Mouse (Mus musculus): ENCODE measurements around the gene Hsdl1. TPM values are rescaled to one million over a fixed set of nuclear protein-coding genes. Genes with fewer than 3 reads are reported as not detected.

Gene Hsdl1
- polyA plus RNA-seq, 1 experiment from 2014 or later, result 35.8 TPM

Other genes with a start within 250 kb of the Hsdl1 start
- 305 and 387 TPM in 2 replicates for gene Hsbp1, start 230.7 kb downstream of the Hsdl1 start, polyA plus RNA-seq (2014; fragmentation: Nextera tagmentation; extraction: Ambion mirVana)
- gene Mlycd, start 180.3 kb downstream of the Hsdl1 start, polyA plus RNA-seq (2014; fragmentation: Nextera tagmentation; extraction: Ambion mirVana), result 10.8 and 12.1 TPM in 2 replicates
- gene Osgin1, start 141.1 kb downstream of the Hsdl1 start, polyA plus RNA-seq (2014; fragmentation: Nextera tagmentation; extraction: Ambion mirVana), result 0.71 and 1.2 TPM in 2 replicates
- 4.6 and 5.0 TPM in 2 replicates for gene Necab2, start 128.5 kb downstream of the Hsdl1 start, polyA plus RNA-seq (2014; fragmentation: Nextera tagmentation; extraction: Ambion mirVana)
- not detected in 2 replicates for gene Slc38a8, start 73.5 kb downstream of the Hsdl1 start, polyA plus RNA-seq (2014; fragmentation: Nextera tagmentation; extraction: Ambion mirVana)
- 66.4 and 131 TPM in 2 replicates for gene Mbtps1, start 16.4 kb downstream of the Hsdl1 start, polyA plus RNA-seq (2014; fragmentation: Nextera tagmentation; extraction: Ambion mirVana)
- gene Dnaaf1, start 52 bp upstream of the Hsdl1 start, polyA plus RNA-seq (2014; fragmentation: Nextera tagmentation; extraction: Ambion mirVana), result 0.11 and 0.37 TPM in 2 replicates
- 9.7 and 13.0 TPM in 2 replicates for gene Taf1c, start 30.0 kb upstream of the Hsdl1 start, polyA plus RNA-seq (2014; fragmentation: Nextera tagmentation; extraction: Ambion mirVana)
- 0.29 TPM in 1 of 2 replicates, not detected in the other for gene Adad2, start 37.6 kb upstream of the Hsdl1 start, polyA plus RNA-seq (2014; fragmentation: Nextera tagmentation; extraction: Ambion mirVana)
- gene Kcng4, start 60.5 kb upstream of the Hsdl1 start, polyA plus RNA-seq (2014; fragmentation: Nextera tagmentation; extraction: Ambion mirVana), result 0.22 TPM in 1 of 2 replicates, not detected in the other
- 1.8 and 1.9 TPM in 2 replicates for gene Wfdc1, start 91.2 kb upstream of the Hsdl1 start, polyA plus RNA-seq (2014; fragmentation: Nextera tagmentation; extraction: Ambion mirVana)
- 0.97 and 1.2 TPM in 2 replicates for gene Atp2c2, start 124.8 kb upstream of the Hsdl1 start, polyA plus RNA-seq (2014; fragmentation: Nextera tagmentation; extraction: Ambion mirVana)
- gene Tldc1, start 203.2 kb upstream of the Hsdl1 start, polyA plus RNA-seq (2014; fragmentation: Nextera tagmentation; extraction: Ambion mirVana), result 6.4 and 13.0 TPM in 2 replicates

Data from kidney, embryonic 14.5 days (tissue).